Mouse (Mus musculus): Measurements from ENCODE around the gene Zfp184.
A peak's percentile ranks its signal among the peaks of the same experiment; 100 is the strongest.
"Not testable (repeated sequence)": the region's sequence is repeated elsewhere in the genome, so short reads cannot be mapped to it uniquely, and the experiment has no call there.

Gene Zfp184

GRCm38 (mm10) chr13:21944926-21945740, at the start of gene Zfp184:
Gene Zfp184, plus strand, starts transcription at chr13:21945094.
- DNase-seq: peak; percentile 91

GRCm38 (mm10) chr13:21896549-21897244, 48.2 kb upstream of the Zfp184 start:
- DNase-seq: no peak

- DNase-seq: no peak
Observed at GRCm38 (mm10) chr13:21897245-21897634, 47.7 kb upstream of the Zfp184 start.

- not testable (repeated sequence) for DNase-seq
Observed at GRCm38 (mm10) chr13:21900870-21901565, 43.9 kb upstream of the Zfp184 start.

- DNase-seq: no peak
Observed at GRCm38 (mm10) chr13:21903500-21903899, 41.4 kb upstream of the Zfp184 start.

GRCm38 (mm10) chr13:21904090-21904489, 40.8 kb upstream of the Zfp184 start:
- not testable (repeated sequence) for DNase-seq

GRCm38 (mm10) chr13:21906301-21906700, 38.6 kb upstream of the Zfp184 start:
- no peak for DNase-seq

GRCm38 (mm10) chr13:21906946-21907806, 37.7 kb upstream of the Zfp184 start:
- no peak for DNase-seq

GRCm38 (mm10) chr13:21907807-21908155, 37.1 kb upstream of the Zfp184 start:
- DNase-seq: not testable (repeated sequence)

- no peak for DNase-seq
Observed at GRCm38 (mm10) chr13:21910735-21911134, 34.2 kb upstream of the Zfp184 start.

- no peak for DNase-seq
Observed at GRCm38 (mm10) chr13:21911147-21911546, 33.7 kb upstream of the Zfp184 start.

GRCm38 (mm10) chr13:21913854-21914253, 31.0 kb upstream of the Zfp184 start:
- no peak for DNase-seq

GRCm38 (mm10) chr13:21914599-21914998, 30.3 kb upstream of the Zfp184 start:
- DNase-seq: peak; percentile 8

GRCm38 (mm10) chr13:21915487-21915886, 29.4 kb upstream of the Zfp184 start:
- DNase-seq: no peak

- DNase-seq: no peak
Observed at GRCm38 (mm10) chr13:21916056-21916455, 28.8 kb upstream of the Zfp184 start.

- no peak for DNase-seq
Observed at GRCm38 (mm10) chr13:21917040-21917439, 27.9 kb upstream of the Zfp184 start.

GRCm38 (mm10) chr13:21917480-21917879, 27.4 kb upstream of the Zfp184 start:
- no peak for DNase-seq

- no peak for DNase-seq
Observed at GRCm38 (mm10) chr13:21917992-21918391, 26.9 kb upstream of the Zfp184 start.

- DNase-seq: peak; percentile 54
Observed at GRCm38 (mm10) chr13:21918570-21919419, 26.1 kb upstream of the Zfp184 start.

GRCm38 (mm10) chr13:21919836-21920431, 25.0 kb upstream of the Zfp184 start:
- no peak for DNase-seq

GRCm38 (mm10) chr13:21920681-21921233, 24.1 kb upstream of the Zfp184 start:
- DNase-seq: no peak
